Mouse (Mus musculus): ENCODE data around the gene Dnajc12.

GRCm38 (mm10) chr10:63365918-63366455 is 16.3 kb upstream of the Dnajc12 start:
- TF ChIP-seq TAL1 (IDR thresholded peaks at IDR 0.05; ENCODE audit: low read length) (no peak), GATA1 (IDR thresholded peaks at IDR 0.05; ENCODE audit: low read length) (no peak)

Data from erythroblast, embryonic 14.5 days (primary cell).